Mouse (Mus musculus): ENCODE measurements at regions not wholly inside any gene's neighbourhood (a gene's known extent, or its start where the extent isn't known, plus 50 kb on each side); places are given as distances from the start of the nearest gene placed in this dataset.
A peak's percentile ranks its signal among the peaks of the same experiment; 100 is the strongest.

DNA sequence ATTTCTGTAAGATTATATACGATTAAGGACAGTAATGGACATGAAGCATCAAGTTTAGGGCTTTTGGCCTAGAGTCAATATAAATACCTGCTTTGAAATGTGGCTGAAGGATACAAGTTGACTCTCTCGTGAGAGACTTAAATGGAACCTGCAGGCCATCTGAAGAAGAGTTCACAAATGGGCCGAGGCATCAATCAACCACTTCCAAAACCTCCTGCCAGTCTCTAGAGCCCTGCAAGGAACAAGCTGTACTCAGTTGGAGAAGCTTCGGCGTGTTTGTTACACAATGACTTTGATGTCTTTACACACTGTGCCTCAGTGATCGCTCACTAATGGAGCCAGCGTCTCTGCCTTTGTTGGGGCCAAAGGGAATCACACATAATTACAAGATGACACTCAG, 146.1 kb upstream of the Ccnd2 start:
- no peak for DNase-seq (ENCODE audit: low read depth)

DNA sequence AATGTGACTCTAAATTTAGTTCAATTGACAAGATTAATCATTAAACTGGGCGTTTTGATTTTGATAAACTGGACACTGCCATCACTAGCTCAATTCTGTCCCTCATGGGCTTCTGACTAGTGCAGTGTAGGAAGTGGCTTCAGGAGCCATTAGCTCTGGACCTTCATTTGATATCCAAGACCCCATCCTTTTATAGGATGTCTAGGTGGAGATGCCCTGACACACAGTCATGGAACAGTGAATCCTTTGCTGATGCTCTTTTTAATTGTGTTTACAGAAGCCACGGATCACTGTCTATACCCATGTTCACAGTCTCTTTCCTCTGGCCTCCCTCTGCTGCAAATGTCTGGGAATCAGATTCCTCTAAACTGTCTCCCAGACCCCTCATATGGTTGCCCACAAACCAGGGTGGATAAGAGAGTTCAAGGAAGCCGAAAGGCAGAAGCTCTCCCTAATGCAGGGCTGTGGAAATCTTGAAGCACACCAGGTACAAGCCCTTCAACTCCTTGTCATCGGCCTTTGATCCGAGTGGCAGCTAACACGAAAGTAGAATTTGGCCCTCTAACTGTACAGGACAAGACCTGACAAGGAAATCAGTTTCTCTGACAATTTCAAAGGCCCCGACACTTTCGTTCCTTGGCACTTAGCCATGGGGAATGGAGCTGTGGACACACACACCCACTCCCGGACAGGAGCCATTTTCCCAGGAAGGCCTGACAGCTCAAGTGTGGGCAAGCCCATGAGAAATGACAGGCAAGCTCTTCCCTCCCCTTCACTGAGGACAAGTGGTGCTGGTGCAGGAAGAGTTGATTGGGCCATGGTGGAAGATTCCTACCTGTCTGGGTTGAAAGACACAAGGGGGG, 135.2 kb upstream of the Parp11 start:
- DNase-seq (ENCODE audit: low read depth): no peak

DNA sequence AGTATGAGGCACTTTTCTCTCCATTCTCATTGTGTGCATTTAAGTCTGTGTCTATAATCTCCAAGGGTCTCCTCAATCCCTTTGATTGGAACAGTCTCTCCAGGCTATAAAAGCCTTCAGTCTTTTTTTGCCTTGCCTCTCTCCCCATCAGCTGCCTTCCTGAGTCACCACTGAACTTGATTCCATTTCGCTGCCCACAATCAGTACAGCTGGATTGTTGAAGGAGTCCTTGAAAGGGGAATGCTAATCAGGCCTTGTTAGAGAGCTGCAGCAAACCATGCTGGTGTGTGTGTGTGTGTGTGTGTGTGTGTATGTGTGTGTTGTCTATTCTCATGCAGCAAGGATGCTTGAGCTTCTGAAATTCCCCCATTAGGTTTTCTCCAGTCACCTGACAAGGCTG, 129.3 kb upstream of the Parp11 start:
- no peak for DNase-seq (ENCODE audit: low read depth)

DNA sequence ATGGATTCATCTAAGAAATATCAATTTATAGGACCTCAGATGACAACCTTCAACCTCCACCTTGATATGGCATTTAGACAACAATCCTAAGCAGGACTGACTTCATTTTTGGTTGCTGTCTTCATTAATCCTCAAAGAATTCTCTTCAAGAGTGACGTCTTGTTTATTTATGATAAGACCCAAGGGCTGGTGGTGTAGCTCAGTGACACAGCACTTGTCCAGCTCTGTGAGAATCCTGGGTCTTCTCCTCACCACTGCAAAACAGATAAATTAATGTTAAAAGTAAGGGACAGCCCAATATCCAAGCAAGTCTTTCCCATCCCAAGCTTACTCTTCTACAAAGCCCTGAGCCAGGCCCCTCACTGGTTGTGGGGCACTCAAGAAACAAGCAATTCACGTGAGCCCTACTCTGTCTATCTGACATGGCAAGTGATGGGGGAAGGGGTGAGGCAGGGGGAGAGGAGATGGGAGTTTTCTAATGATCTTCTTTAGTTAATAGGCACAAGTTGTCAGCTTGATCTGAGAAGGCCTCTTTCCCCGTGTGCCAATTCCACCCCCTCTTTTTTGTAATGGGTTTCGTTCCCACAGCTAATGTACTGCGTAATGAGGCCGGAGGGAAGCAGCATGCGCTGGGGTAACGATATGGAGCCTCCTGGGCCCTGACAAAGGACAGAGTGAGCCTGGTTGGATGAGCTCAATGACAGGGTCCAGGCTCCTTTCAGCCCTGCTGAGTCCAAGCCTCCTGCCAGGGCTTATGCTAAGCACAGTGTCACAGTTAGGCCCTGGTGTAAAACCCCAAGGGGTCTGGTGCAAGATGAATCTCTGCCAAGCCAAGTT, 127.7 kb upstream of the Parp11 start:
- DNase-seq (ENCODE audit: low read depth): no peak

DNA sequence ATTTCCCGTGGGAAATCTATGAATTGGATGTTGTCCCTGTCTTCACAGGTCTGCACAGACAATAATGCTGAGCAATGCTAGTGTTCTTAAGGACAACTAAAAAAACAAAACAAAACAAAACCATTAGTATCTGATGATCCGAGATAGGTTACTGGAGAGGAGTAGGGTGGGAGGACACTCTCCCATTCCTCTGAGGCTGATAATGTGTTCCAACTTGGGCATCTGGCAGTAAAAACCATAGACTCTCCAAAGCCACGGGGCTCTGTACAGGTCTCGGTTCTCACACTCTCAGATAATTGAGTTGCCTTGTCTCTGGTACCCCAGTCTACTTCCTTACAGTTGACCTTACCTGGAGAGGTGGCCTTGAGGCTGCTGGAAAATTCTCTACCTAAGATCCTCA, 126.0 kb upstream of the Parp11 start:
- DNase-seq (ENCODE audit: low read depth): no peak

DNA sequence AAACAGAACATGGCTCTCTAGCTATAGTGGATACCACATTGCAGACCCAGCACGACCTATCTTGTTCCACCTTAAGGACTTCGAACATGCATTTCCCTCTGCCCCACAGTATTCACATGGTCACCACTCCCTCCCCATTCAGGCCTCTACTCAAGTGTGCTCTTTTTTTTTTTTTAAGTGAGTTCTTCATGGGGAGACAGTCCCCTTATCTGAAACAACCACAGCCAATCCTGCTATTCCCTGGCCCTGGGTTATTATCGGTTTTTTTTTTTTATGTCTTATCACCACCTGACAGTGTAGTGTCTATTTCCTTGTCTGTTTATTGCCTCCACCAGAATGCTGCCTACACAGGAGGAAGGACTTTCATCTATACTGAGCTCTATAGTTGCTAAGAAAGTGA, 125.6 kb upstream of the Parp11 start:
- no peak for DNase-seq (ENCODE audit: low read depth)

DNA sequence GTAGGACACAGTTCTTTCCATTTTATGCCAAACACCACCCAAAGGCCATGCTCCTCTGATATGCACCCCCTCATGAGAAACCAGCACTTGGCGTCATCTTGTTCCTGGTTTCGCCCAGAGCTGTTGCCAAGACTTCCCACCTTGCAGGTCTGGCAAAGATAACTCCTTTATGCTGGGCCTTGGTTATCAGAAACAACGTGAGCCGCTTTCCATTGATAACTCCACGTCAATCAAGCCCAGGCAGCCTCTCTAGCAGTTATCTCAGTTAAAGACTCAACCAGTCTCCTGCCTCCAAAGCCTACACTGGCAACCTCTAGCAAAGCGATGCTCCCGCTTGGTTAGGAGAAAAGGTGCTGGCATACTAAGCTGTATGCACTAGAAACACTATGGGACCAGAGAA, 124.2 kb upstream of the Parp11 start:
- no peak for DNase-seq (ENCODE audit: low read depth)

DNA sequence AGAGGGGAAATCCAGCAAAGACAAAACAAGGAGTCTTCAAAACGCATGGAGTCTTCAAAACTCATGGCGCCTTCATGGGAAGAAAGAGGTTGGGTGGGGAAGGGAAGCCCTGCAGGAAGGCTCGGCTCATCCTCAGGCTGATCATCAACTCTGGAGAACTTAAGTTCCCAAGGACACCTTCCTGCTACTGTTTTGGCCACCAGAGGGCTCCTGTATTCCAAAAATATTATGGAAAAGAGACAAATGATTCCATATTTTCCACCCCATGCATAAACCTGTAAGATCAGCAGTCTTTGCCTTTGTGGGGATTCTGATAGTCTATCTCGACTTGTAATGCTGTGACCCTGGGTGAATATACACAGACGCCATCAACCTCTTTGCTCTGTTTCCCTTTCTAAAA, 121.7 kb upstream of the Parp11 start:
- no peak for DNase-seq (ENCODE audit: low read depth)

DNA sequence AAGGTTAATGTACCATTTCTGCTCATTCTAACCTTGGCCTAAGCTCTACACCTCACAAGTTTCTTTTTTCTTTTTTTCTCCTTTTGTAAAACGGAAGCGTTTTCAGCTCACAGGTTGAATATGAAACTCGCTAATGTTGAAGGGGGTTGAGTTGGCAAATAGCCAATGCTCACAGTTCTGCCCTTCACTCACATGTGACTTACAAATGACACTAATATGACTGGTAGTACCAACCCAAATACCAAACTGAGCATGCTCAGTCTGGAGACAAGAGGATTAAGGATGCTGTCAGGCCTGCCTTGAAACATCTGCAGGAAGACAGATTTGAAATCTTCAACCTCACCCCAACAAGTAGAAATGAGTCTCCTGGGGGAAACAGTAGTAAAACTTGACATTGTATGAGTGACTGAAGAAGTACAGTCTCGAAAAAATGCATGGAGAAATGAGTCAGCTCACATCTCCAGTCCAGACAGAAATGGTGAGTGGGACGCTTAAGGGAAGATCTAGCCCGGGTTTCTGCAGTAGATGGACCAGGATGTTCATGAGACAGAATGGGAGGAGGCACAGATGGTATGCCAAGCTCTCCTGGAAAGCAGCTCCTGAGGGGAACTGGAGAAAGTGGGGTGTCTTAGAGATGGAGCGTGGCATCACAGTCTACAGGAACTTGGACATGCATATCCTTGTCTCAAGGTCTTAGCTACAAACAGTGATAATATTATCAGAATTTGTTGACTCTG, 120.9 kb upstream of the Parp11 start:
- DNase-seq (ENCODE audit: low read depth): no peak

DNA sequence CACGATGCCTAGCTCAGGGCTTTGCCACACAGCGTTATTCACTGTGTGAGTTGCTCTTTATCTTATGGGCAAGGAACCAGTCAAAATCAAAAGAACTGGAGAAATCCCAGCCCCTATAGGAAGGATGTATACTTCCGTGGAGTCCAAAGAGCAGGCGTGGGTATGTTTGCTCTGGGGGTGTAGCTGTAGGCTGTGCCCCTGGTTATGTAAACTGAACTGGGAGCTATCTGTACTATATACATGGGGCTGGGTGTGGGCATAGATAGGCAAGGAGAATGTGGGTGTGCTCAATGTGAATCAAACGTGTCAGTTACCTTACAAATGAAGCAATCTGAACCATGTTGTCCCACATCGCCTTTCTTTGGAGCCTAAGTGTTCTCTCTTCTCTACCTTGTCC, 120.3 kb upstream of the Parp11 start:
- no peak for DNase-seq (ENCODE audit: low read depth)

DNA sequence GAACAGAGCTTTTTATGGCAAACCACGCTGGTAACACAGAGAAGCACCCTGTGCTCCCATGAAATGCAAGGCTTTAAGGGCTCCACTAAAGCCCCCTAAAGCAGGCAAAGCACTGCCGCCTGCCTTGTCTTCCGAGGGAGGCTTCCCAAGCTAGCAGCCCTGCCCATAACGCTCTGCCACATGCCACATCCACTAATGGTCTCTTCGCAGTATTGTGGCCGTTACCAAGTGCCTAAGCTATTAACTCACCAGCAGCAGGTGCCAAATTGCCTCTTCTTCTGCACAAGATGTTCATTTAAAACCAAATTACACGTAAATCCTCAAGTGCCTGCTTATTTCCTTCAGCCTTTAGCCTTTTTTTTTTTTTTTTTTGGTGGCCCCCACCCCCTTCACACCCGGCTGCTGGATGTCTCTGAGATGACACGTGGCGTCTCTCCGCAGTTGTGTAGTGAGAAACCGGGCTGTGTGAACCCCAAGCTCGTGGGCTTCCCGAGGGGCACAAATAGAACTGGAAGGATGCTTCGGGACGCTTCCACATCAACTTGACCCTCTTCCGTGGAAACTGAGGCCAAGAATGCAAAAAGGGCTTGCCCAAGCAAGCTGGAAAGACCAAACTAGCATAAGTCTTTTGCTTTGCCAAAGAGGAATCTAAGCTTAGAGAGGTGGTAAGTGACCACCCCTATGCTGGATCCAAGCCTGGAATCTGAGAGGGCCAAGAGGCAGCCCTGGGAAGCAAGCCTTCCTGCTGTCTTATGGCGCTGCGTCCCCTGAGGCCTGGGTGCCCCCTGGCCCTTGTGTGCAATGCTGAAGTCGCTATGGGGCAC, 117.2 kb upstream of the Parp11 start:
- no peak for DNase-seq (ENCODE audit: low read depth)

DNA sequence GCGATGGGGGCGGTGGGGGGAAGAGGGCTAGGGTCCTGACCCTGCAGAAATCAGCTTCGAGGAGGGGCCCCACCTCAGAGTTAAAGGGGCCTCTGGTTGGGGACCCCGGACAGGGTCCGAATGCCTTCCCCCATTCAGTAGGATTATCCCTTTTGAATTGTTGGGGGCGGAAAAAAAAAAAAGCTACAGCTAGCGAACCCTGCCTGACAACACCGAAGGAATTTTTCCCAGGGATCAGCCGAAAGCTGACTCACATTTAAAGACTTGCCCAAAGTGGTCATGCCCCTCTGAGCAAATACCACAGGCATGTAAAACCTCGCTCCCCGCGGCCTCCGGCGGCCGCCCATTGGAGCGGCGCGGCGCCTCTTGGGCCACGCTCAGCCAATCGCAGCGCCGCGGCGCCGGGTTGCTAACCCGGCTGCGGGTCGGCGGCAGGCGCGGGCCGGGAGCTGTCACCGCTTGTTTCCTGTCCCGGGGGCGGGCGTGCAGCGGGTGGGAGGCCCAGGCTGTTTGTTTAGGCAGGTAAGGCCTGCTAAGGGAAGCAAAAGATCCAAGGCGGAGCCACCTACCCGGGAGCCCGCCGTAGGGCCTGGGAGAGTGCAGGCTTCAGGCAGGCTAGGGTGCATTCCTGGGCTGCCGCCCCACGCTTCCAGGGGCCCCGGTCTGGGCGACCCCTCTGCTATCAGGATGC, 116.5 kb upstream of the Parp11 start:
- peak; percentile 89 for DNase-seq (ENCODE audit: low read depth)

DNA sequence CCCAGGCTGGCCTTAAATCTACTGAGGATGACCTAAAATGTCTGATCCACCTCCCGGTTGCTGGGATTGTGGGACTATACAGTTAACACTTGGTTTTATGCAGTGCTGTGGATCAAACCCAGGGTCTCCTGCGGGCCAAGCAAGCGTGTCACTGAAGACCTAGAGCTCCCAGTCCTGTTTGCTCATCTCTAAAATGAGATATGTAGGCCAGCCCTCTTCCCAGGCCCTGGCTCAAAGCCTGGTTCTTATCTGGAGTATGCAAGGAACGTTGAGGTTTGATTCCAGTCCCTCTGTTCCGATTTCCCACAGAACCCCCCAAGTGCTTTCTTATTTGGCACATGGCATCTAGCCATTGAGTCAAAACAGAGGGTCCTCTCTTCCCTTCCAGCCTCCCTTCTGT, 115.5 kb upstream of the Parp11 start:
- no peak for DNase-seq (ENCODE audit: low read depth)

DNA sequence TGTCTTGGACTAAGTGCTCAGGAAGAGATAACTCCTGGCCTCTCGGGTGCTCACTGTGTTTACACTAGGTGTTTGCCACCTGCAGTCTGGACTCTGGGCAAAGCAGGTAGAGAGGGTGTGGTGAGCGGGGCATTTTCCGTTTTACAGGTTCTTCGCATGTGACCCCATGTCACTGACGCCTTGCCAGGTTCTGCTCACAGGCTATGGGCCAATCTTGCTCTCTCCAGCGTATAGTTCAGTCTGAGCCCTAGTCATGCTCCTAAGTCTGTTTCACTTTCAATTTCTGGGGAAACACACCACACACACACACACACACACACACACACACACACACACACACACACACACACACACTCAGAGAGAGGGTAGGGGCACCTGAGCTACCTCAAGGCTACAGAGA, 112.4 kb upstream of the Parp11 start:
- peak; percentile 63 for DNase-seq (ENCODE audit: low read depth)

DNA sequence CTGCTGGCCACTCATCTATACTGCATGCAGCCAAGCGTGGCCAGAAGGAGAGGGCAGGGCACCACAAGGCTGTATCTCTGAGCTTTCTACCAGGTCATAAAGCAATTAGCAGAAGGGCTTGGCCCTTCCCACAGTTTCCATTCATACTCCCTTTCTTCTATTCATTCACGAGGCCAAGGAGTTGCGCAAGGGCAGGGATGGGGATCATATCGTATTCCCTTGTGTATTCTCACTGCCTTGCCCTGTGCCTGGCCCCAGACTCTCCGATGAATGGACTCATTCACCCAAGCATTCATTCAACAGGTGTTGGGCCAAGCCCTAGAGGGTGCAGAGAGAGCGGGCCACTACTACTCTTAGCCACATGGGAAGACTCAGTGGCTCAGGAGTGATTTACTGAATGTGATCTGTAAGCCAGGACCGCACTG, 111.2 kb upstream of the Parp11 start:
- no peak for DNase-seq (ENCODE audit: low read depth)

DNA sequence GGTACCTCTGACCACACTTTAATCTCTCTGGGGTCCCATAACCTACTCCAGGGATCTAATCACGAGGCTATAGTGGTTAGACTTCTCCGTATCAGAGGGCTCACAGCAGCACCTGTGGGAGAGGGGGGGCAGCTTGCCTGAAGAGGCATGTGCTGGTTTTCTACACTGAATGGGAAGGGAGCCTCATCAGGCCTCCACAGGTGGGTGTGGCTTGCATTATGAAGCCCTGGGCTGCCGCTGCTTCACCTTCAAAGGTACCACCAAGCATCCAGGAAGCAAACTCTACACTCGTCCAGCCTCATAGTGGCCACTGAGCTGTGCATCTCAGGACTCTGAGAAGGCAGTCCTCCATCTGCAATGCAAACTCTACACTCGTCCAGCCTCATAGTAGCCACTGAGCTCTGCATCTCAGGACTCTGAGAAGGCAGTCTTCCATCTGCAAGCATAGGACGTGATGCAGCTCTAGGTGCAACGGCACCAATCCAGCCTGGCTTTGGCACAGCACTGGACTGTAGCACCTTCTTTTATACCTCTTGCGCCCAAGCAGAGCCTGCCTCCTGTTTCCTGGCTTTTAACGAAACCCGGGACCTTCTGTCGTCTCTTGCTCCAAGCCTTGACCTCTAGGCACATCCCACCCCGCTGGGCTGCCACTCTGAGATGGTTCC, 110.5 kb upstream of the Parp11 start:
- DNase-seq (ENCODE audit: low read depth): no peak

DNA sequence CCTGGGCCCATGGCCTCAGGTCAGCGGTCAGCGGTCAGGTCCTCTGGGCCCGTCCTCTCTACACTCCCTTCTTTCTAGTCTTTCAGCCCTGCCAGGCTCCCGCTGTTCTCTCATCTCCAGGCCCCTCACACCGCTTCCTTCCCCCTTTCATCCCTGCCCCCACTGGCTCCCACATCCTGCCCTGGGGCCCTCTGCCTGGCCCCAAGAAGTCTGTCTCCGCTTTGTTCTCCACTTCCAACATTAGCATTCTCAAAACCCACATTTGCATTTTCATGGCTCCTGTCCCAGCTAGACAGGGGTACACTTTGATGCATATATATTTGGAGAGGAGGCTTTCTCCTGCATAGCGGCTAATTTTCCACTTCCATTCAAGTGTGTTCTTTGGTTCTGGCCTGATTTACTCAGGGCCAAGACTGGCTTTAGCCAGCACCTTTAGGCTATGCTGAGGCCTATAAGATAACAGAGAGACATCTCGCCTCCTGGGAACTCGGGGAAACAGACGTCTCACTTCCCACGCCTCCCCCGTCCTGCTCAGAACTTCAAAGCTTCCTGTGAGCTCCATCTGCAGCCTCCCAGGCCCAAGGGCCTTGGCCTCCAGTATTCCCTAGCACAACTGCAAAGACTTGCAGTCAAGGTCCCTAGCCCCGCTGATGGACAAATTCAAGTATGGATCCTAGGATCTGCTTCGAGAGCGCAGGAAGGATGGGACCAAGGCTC, 109.8 kb upstream of the Parp11 start:
- peak; percentile 40 for DNase-seq (ENCODE audit: low read depth)

DNA sequence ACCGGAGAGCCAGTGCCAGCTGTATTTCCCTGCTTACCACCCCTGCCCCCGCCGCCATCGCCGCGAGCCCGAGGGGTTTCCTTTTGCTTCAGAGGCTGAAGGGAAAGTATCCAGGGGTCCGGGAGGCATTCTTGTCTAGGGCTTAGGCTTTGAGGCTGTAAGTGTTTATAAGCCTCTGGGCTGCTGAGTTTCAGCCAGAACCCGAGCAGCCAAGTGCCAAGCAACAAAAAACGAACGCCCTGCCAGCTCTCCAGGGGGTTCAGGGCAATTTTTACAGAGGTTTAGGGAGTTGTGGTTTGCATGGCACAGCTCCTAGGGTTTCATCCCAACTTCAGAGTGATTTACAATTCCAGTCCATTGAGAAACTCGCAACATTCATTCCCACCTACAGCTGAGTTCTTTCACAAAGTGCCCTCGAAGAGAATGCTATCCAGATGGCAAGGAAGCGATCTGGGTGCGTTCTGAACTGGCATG, 109.2 kb upstream of the Parp11 start:
- DNase-seq (ENCODE audit: low read depth): no peak

DNA sequence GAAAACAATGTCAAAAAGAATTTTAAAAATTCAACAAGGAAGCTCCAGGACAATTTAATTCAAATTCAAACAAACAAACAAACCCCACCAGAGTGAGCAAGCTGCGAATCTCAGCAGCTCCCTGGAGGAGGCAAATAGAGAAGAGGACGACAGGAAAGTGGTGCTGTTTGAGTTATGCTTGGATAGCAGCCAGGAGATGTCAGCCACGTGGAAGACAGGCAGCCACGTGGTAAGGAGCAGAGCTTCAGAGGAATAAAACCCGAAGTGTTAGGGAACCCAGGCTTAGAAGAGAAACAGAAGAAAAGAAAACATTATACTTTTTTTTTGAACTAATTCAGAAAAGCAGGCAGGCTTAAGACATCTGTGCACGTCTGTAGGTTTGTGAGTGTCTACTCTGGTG, 108.2 kb upstream of the Parp11 start:
- DNase-seq (ENCODE audit: low read depth): no peak

DNA sequence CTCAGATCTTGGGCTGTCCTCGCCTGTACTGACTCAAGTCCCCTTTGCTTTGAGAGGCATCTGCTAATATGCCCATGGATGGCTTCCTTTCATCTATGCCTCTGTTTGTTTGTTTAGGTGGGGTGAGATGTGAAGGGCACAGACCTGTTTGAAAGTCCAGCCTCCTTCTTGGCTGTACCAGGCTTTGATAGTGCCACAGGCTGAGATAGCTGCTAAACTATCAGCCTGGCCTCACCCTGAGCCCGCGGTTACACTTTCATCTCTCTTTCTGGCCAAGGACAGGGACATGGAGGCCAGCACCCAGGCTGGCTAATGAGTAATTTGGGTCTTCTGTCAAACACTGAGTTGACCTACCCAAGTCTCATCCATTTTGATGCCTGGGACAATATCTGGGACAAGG, 105.0 kb upstream of the Parp11 start:
- no peak for DNase-seq (ENCODE audit: low read depth)
